Mouse (Mus musculus) midbrain, embryonic 14.5 days (tissue): Measurements from ENCODE around the gene Gm20388. TPM values are rescaled to one million over a fixed set of nuclear protein-coding genes. Genes with fewer than 3 reads are reported as not detected.

Experiments
- ATAC-seq: fragments of 200-750 bp; cut with Nextera tagmentation; 2 replicates; pipeline ENCODE4 v1.8.0; 2017; ENCODE audit warnings: moderate number of reproducible peaks, moderate library complexity; ENCODE audit not compliant: low FRiP score, low TSS enrichment
- DNase-seq: peaks from one replicate; pipeline ENCODE4 v3.0.0-alpha.2; 2015
- H3K27ac ChIP-seq: fragments of 300-500 bp; sonication (generic); replicated peaks from 2 replicates; pipeline ENCODE4 v1.5.1; 2014; ENCODE audit warnings: mild to moderate bottlenecking, low read depth, low read length, moderate library complexity
- H3K27me3 ChIP-seq: fragments of 300-500 bp; sonication (generic); 2 replicates; pipeline ENCODE4 v1.6.1; 2014; ENCODE audit warnings: low read length, control low read depth, mixed read lengths; ENCODE audit not compliant: control insufficient read depth, insufficient read depth
- H3K36me3 ChIP-seq: fragments of 300-500 bp; sonication (generic); 2 replicates; pipeline ENCODE4 v1.6.1; 2014; ENCODE audit warnings: low read length, control low read depth; ENCODE audit not compliant: control insufficient read depth, insufficient read depth
- H3K4me1 ChIP-seq: fragments of 300-500 bp; sonication (generic); 2 replicates; pipeline ENCODE4 v1.6.1; 2014; ENCODE audit warnings: mild to moderate bottlenecking, antibody characterized with exemption, low read length, control low read depth; ENCODE audit not compliant: control insufficient read depth, insufficient read depth
- H3K4me2 ChIP-seq: fragments of 300-500 bp; sonication (generic); 2 replicates; pipeline ENCODE4 v1.6.1; 2014; ENCODE audit warnings: mild to moderate bottlenecking, low read length, moderate library complexity
- H3K4me3 ChIP-seq: fragments of 300-500 bp; sonication (generic); replicated peaks from 2 replicates; pipeline ENCODE4 v1.5.1; 2014; ENCODE audit warnings: low read depth, low read length
- H3K9ac ChIP-seq: fragments of 300-500 bp; sonication (generic); replicated peaks from 2 replicates; pipeline ENCODE4 v1.6.1; 2014; ENCODE audit warnings: mild to moderate bottlenecking, low read length, moderate library complexity
- H3K9me3 ChIP-seq: fragments of 300-500 bp; sonication (generic); 2 replicates; pipeline ENCODE4 v1.6.1; 2016; ENCODE audit warnings: low read length, control low read depth, mixed read lengths; ENCODE audit not compliant: control insufficient read depth
- WGBS: fragments of 180-500 bp; shearing (Covaris S2); extraction: QIAGEN DNeasy Blood & Tissue Kit; methylation state at CpG from one replicate; pipeline ENCODE4 v1.1.7; 2014; 5-methylcytosine and 5-hydroxymethylcytosine counted together
- polyA plus RNA-seq: library from polyadenylated mRNA; unstranded; fragments of >200 nt; fragmentation: Nextera tagmentation; extraction: Ambion mirVana; gene quantifications from 2 replicates; pipeline ENCODE4 v1.2.1, GENCODE M21; 2014

Gene Gm20388
- polyA plus RNA-seq, 1 experiment from 2014 or later, result 4.1 TPM

- no peaks in the 10 kb centered on the region for H3K36me3 ChIP-seq
- no peak overlapping the region for H3K4me3 ChIP-seq
- DNase-seq (peak; percentile 57), ATAC-seq (no peak)
- H3K9me3 ChIP-seq, result no peaks in the 10 kb centered on the region
- no peak overlapping the region for H3K27ac ChIP-seq
- WGBS, result 27% methylated on average over 9 of the region's 9 CpGs
- H3K4me1 ChIP-seq, result peaks cover 9% of the 10 kb centered on the region; the same call in 1 of the 2 replicates
- no peak overlapping the region for H3K9ac ChIP-seq
- H3K27me3 ChIP-seq, result peaks cover 17% of the 10 kb centered on the region; the same call in 1 of the 2 replicates
- no peak overlapping the region for H3K4me2 ChIP-seq
Observed at GRCm38 (mm10) chr8:121400581-121400980, 1489.9 kb downstream of the Gm20388 start.

GRCm38 (mm10) chr8:121403821-121404220 lies 1493.2 kb downstream of the Gm20388 start:
- H3K4me2 ChIP-seq, result no peak overlapping the region
- no peaks in the 10 kb centered on the region for H3K27me3 ChIP-seq
- ATAC-seq (no peak), DNase-seq (no peak)
- H3K27ac ChIP-seq, result no peak overlapping the region
- WGBS, result 90% methylated on average over 6 of the region's 6 CpGs
- no peak overlapping the region for H3K9ac ChIP-seq
- H3K36me3 ChIP-seq, result no peaks in the 10 kb centered on the region
- no peaks in the 10 kb centered on the region for H3K9me3 ChIP-seq
- no peaks in the 10 kb centered on the region for H3K4me1 ChIP-seq
- no peak overlapping the region for H3K4me3 ChIP-seq

- H3K36me3 ChIP-seq, result no peaks in the 10 kb centered on the region
- ATAC-seq (no peak), DNase-seq (no peak)
- H3K9ac ChIP-seq, result no peak overlapping the region
- WGBS, result 60% methylated on average over 6 of the region's 6 CpGs
- 0 out of 2 replicates have a peak, but pooled peaks cover 3% of the 10 kb centered on the region for H3K9me3 ChIP-seq
- no peaks in the 10 kb centered on the region for H3K4me1 ChIP-seq
- H3K27ac ChIP-seq, result no peak overlapping the region
- H3K4me3 ChIP-seq, result no peak overlapping the region
- H3K4me2 ChIP-seq, result no peak overlapping the region
- no peaks in the 10 kb centered on the region for H3K27me3 ChIP-seq
Observed at GRCm38 (mm10) chr8:121418081-121418480, 1507.4 kb downstream of the Gm20388 start.

- no peak for DNase-seq
- no peak overlapping the region for H3K4me3 ChIP-seq
- H3K27ac ChIP-seq, result no peak overlapping the region
- no peaks in the 10 kb centered on the region for H3K36me3 ChIP-seq
- H3K27me3 ChIP-seq, result no peaks in the 10 kb centered on the region
- H3K4me2 ChIP-seq, result no peak overlapping the region
- H3K4me1 ChIP-seq, result no peaks in the 10 kb centered on the region
- 90% methylated on average over 2 of the region's 2 CpGs for WGBS
- ATAC-seq, result no peak
- H3K9me3 ChIP-seq, result 0 out of 2 replicates have a peak, but pooled peaks cover 3% of the 10 kb centered on the region
- H3K9ac ChIP-seq, result no peak overlapping the region
Observed at GRCm38 (mm10) chr8:121419551-121419950, 1508.9 kb downstream of the Gm20388 start.

- WGBS, result 89% methylated on average over 5 of the region's 5 CpGs
- ATAC-seq (no peak), DNase-seq (no peak)
- Histone ChIP-seq H3K4me2 (no peak overlapping the region), H3K4me3 (no peak overlapping the region), H3K36me3 (no peaks in the 10 kb centered on the region), H3K9me3 (0 out of 2 replicates have a peak, but pooled peaks cover 3% of the 10 kb centered on the region), H3K9ac (no peak overlapping the region), H3K4me1 (no peaks in the 10 kb centered on the region), H3K27me3 (no peaks in the 10 kb centered on the region), H3K27ac (no peak overlapping the region)
Observed at GRCm38 (mm10) chr8:121421009-121421408, 1510.4 kb downstream of the Gm20388 start.

GRCm38 (mm10) chr8:121424080-121424479 lies 1513.4 kb downstream of the Gm20388 start:
- WGBS, result 94% methylated on average over 10 of the region's 10 CpGs
- H3K9ac ChIP-seq, result no peak overlapping the region
- DNase-seq (no peak), ATAC-seq (no peak)
- H3K4me3 ChIP-seq, result no peak overlapping the region
- H3K4me2 ChIP-seq, result no peak overlapping the region
- no peaks in the 10 kb centered on the region for H3K27me3 ChIP-seq
- 0 out of 2 replicates have a peak, but pooled peaks cover 3% of the 10 kb centered on the region for H3K9me3 ChIP-seq
- no peak overlapping the region for H3K27ac ChIP-seq
- no peaks in the 10 kb centered on the region for H3K4me1 ChIP-seq
- H3K36me3 ChIP-seq, result no peaks in the 10 kb centered on the region

- Histone ChIP-seq H3K9ac (no peak overlapping the region), H3K4me3 (no peak overlapping the region), H3K4me1 (no peaks in the 10 kb centered on the region), H3K4me2 (no peak overlapping the region), H3K36me3 (no peaks in the 10 kb centered on the region), H3K27ac (no peak overlapping the region), H3K9me3 (0 out of 2 replicates have a peak, but pooled peaks cover 3% of the 10 kb centered on the region), H3K27me3 (no peaks in the 10 kb centered on the region)
- ATAC-seq (no peak), DNase-seq (no peak)
- WGBS, result 90% methylated on average over 14 of the region's 14 CpGs
Observed at GRCm38 (mm10) chr8:121424600-121424999, 1514.0 kb downstream of the Gm20388 start.

GRCm38 (mm10) chr8:121431499-121431898 lies 1520.9 kb downstream of the Gm20388 start:
- H3K9me3 ChIP-seq, result no peaks in the 10 kb centered on the region
- WGBS, result 82% methylated on average over 8 of the region's 8 CpGs
- no peak overlapping the region for H3K4me3 ChIP-seq
- DNase-seq (no peak), ATAC-seq (no peak)
- H3K4me1 ChIP-seq, result 0 out of 2 replicates have a peak, but pooled peaks cover 3% of the 10 kb centered on the region
- H3K9ac ChIP-seq, result no peak overlapping the region
- no peak overlapping the region for H3K4me2 ChIP-seq
- no peaks in the 10 kb centered on the region for H3K36me3 ChIP-seq
- H3K27ac ChIP-seq, result no peak overlapping the region
- H3K27me3 ChIP-seq, result peaks cover 5% of the 10 kb centered on the region; the same call in 1 of the 2 replicates

- H3K9me3 ChIP-seq, result no peaks in the 10 kb centered on the region
- WGBS, result 10% methylated on average over 17 of the region's 17 CpGs
- no peak overlapping the region for H3K9ac ChIP-seq
- no peak overlapping the region for H3K4me3 ChIP-seq
- no peaks in the 10 kb centered on the region for H3K36me3 ChIP-seq
- H3K27ac ChIP-seq, result no peak overlapping the region
- ATAC-seq, result no peak
- 0 out of 2 replicates have a peak overlapping the region, but pooled peaks have one; percentile 1 for H3K4me2 ChIP-seq
- peak; percentile 61 for DNase-seq
- 0 out of 2 replicates have a peak, but pooled peaks cover 3% of the 10 kb centered on the region for H3K4me1 ChIP-seq
- peaks cover 5% of the 10 kb centered on the region; the same call in 1 of the 2 replicates for H3K27me3 ChIP-seq
Observed at GRCm38 (mm10) chr8:121433466-121433865, 1522.8 kb downstream of the Gm20388 start.
